Mouse (Mus musculus): ENCODE data around the gene Prkag2.

Prkag2 gene

GRCm38 (mm10) chr5:25047670-25048069 is 52.8 kb downstream of the Prkag2 start:
- no peak for DNase-seq (ENCODE audit: low spot score)

GRCm38 (mm10) chr5:25046762-25047161 is 53.7 kb downstream of the Prkag2 start:
- DNase-seq (ENCODE audit: low spot score): no peak

DNA sequence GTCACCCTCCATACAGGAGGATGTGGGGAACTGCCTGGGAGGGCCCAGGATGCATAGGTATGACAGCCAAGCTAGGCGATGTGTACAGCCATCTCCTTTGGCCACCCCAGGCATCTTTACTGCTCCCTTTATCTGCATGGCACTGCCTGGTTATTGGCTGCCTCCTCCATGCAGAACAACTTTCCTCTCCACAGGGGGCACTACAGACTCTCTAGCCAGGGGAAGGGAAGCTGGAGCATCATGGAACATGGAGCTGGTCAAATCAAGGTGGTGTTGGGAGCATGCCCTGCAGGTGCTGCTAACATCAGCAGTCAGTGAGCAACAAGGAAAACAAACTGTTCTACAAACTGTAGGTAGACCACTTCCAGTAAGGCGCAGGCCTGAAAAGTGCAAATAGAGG is 56.4 kb downstream of the Prkag2 start:
- no peak for DNase-seq (ENCODE audit: low spot score)

DNA sequence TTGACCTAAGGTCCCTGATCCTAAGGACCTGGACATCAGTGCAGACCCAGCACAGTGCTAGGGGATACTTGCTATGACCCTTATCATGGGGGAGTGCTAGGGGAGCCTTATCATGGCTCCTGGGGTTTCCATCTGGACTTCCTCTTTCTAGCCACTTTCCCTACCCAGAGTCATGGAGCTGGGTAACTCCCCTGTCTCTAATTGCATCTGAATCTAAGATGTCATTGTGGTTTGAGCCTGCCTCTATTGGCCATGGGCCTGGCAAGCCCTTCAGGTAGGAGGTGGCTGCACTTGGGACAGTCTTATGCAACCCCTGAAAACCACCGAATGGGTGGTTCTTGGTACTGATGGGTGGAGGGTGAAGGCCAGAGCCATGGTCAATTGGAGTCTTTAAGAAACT is 58.5 kb downstream of the Prkag2 start:
- DNase-seq (ENCODE audit: low spot score): no peak

DNA sequence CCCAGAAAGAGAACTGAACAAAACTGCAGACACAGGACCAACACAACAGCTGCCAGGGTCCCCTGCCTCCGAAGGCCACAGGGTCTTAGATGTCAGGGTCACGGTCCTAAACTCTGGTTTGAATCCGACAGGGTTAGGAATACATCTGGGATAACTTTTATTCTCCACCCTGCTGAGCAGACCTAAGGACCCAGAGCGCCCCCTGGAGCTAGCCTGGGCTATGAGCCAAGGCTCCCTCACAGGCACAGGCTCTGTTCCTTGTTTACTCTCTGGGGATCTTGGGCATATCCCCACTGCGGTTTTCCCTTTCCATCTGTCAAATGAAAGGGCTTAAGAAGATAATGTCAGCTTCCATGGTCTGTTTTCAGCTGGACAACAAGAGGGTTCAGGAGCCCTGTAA is 59.1 kb downstream of the Prkag2 start:
- DNase-seq (ENCODE audit: low spot score): no peak

DNA sequence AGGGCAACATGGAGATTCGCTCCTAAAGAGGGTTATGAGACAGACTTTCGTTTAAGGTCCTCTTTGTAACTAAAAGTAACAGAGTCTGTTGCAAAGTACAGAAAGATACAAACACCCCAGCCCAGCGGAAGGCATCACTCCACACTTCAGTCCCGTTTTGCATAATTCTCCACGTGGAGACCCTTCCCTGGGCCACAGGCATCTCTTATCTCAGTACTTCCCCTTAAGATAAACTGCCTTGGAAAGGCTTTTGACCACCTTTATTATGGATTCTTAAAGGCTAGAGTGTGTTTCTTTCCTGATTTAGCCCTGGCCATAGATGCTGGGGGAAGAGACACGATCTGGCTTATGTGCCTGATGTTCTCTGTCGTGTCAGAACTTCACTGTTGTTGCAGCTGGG is 59.5 kb downstream of the Prkag2 start:
- no peak for DNase-seq (ENCODE audit: low spot score)

- no peak for DNase-seq (ENCODE audit: low spot score)
These were observed 61.6 kb downstream of the Prkag2 start for GRCm38 (mm10) chr5:25038827-25039226.

- DNase-seq (ENCODE audit: low spot score): no peak
These were observed 65.1 kb downstream of the Prkag2 start for GRCm38 (mm10) chr5:25035391-25035790.

DNA sequence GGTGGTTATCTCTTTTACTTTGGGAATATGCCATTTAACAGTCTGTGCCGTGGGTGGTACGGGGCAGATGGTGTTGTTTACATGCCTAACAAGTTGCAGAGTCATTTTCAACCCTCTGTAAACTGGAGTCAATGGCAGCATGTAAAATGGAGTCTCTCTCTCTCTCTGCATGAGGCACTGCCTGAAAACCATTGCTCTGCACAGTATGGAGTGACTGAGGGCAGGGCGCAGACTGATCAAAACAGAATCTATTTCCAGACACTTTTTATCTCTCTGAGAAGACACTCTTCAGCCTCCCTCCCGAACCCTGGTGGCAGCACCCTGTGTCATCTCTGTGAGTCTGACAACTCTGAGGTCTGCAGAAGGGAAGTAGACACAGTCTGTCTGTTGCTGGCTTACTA is 69.0 kb downstream of the Prkag2 start:
- DNase-seq (ENCODE audit: low spot score): no peak

DNA sequence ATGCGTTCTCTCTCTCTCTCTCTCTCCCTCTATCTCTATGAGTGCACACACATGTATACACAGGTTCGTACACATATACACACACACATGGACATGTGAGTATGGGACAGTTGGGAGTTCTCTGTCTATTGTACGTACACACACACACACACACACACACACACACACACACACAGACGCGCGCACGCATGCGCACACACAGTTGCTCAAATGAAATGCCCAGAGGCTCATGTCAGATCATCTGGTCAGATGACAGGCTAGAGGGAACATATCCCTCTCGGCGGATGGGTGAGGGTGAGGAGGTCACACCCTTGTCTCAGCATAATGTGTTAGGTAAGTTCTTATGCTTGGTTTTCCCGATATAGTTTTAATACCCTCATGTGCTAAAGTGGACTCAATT is 69.4 kb downstream of the Prkag2 start:
- no peak for DNase-seq (ENCODE audit: low spot score)

DNA sequence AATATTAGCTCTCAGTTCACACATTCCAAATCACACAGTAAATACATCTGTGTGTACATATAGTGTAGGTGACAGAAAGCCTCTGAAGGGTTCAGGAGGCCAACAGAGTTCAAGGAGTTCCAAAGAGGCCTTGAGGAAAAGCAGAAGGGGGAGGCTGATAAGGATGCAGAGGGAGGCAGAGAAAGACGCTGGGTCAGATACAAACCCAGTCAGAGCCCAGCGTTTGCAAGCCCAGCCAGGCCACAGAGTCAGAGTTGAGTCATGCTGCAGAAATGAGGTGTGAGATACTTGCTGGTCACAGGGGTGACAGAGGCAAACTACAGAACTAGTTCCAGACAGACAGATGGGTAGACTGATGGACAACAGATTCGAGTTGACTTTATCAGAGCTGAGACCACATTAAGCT is 70.2 kb downstream of the Prkag2 start:
- no peak for DNase-seq (ENCODE audit: low spot score)

DNA sequence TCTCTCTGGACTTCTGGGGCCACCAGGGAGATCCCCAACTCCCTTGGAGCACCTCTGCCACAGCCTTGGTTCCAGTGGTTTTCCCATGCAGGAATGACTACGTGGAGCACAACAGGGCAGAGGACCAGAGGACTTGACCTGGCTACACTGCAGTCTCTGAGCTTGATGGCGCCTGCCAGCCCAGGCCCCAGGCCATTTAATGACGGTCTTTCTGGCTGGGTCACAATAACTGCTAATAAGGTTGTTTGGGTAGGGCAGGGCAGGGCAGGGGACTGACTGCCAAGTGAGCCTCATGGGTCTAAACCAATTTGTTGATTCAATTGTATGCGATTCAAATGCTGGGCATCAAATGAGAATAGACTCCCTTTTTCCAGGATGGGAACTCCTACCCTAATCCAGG is 72.8 kb downstream of the Prkag2 start:
- no peak for DNase-seq (ENCODE audit: low spot score)

DNA sequence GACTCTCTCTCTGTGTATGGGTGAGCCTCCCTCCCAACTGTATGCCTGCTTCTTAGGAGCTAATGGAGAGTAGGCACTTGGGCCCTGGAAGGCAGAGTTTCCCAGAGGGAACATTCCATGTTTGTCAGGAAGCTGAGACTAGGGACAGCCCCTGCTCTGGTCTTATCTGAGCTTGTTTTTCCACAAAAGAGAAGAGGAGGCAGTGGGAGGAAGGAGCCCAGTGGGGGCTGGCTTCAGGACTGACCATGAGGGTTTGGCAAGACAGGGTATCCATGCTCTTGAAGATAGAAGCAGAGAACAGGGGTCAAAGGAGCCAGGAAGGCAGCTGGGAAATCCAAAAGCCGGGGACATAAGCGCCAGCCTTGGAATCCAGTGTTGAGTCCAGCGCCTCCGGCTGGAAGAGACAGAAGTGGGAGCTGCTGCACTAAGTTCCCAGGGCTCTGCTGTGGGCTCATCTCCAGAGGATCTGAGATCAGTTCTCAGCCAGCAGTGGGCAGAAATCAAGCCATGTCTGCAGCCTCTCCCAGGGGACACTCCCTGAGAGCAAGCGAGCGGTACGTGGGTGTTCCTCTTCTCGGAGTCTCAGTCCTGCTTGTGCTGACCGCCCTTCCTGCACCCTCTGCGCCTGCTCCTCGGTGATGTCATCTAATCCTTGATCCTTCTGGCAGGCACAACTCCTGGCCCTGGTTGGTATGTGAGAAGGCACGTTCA is 75.0 kb downstream of the Prkag2 start:
- peak; percentile 34 for DNase-seq (ENCODE audit: low spot score)

DNA sequence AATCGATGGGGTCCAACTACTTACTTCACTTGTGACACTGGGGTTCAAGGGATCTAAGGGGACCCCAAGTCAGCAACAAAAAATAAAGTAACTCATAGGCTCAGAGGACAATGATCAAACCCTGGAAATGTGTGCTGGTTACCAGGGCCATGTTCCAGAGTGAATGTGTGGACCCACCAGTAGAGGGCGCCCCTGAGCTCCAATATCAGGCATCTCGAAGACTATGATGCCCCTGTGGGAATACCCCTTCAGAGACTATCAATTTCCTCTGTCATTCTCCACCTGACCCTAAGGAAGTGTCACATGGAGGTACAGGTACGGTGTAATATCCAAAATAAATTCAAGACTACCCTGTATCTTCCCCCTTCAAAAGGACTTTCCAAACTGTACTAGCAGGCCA is 77.5 kb downstream of the Prkag2 start:
- DNase-seq (ENCODE audit: low spot score): peak; percentile 57

DNA sequence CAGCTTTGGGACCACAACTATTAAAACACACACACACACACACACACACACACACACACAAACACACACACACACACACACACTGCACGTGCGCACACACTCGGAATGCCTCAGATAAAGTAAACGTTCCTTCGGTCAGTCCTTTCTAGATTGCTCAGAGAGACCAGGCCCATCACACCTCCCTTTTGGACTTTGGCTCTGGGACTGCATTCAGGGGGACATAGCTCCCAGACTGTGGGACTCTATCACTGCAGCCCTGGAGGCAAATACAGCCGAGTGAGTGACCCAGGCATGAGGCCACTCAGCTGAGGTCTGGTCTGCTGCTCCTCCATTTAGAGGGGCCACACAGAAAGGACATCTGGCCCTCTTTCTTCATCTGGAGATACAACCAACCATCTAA is 81.2 kb downstream of the Prkag2 start:
- no peak for DNase-seq (ENCODE audit: low spot score)

DNA sequence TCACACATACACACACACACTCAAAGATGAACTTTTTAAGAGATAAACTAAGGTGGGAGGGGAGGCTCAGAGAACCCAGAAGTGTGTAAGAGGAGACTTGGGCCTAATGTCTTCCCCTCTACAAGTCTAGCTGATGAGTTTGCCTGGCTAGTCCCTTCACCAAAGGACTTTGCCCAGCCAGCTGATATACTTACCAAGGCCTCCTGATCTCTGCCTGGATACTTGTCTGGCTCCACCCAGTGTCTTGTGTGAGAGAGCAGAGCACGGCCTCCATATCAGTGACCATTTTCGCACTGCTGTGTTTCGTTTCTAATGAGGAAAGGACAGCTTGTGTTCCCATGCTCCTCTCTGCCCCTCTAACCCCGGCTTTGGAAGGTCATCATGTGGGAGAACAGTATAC is 88.3 kb downstream of the Prkag2 start:
- no peak for DNase-seq (ENCODE audit: low spot score)

GRCm38 (mm10) chr5:25011019-25011485 is 89.4 kb downstream of the Prkag2 start:
- peak; percentile 83 for DNase-seq (ENCODE audit: low spot score)

GRCm38 (mm10) chr5:25010438-25010892 is 90.0 kb downstream of the Prkag2 start:
- DNase-seq (ENCODE audit: low spot score): peak; percentile 90

DNA sequence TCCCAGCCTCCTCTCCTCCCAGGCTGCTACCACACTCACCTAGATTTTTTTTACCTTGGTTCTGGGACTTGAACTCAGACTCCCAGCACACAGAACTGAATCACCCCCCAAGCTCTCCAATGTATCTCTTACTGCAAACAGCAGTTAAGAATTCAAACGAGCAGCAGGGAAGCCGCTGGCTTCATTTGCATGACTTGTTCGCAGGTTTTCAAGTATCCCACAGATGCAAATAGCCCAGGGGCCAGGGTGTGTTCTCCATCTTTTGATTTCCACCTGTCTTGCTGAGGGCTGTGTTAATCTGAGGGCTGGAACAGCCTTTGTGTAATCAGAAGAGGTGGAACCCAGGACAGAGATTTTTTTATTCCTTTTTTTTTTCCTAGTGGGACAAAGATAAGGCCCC is 90.7 kb downstream of the Prkag2 start:
- DNase-seq (ENCODE audit: low spot score): no peak

DNA sequence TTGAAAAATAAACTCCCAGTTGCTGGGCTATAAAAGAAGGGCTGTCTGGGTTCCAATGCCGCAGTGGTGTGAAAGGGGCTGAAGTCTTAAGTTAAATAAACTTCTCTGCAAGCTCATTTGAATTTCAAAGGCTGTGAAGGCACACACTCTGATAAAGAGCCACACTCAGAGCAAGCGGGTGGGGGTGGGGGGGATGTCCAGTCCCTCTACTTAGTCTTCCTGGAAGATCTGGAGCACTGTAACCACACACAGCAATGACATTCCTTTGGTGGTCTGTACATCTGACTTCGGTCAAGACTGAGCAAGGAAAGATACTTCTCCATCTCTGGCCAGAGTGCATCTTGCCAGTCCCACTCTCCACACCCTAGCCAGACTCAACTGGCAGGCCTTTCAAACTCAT is 91.5 kb downstream of the Prkag2 start:
- no peak for DNase-seq (ENCODE audit: low spot score)

GRCm38 (mm10) chr5:25006848-25007247 is 93.6 kb downstream of the Prkag2 start:
- peak; percentile 87 for DNase-seq (ENCODE audit: low spot score)

DNA sequence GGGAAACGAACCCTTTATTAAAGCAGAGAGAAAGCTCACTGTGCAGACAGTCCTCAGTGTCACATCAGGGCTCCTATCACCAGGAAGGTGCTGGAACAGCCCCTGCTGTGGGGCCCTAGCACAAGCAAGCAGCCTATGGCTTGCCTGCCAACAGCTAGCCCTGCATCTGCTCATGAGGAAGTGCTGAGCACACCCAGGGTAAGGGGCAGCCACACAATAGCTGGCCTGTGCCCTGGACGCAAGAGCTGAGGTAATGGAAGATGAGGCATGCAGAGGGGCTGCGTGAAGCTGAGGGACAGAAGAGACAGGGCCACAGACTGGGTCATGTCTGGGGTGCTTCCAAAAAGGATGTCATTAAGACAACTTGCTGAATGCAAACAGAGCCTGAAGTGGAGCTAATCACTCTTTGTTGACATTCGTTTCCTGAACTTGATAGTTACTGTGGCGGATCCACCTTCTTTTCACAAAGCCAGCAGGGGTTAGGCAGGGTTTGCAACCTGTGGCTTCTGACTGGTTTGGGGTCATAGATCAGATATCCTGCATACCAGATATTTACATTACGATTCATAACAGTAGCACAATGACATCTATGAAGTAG is 94.8 kb downstream of the Prkag2 start:
- no peak for DNase-seq (ENCODE audit: low spot score)

GRCm38 (mm10) chr5:25001391-25001794 is 99.0 kb downstream of the Prkag2 start:
- no peak for DNase-seq (ENCODE audit: low spot score)

DNA sequence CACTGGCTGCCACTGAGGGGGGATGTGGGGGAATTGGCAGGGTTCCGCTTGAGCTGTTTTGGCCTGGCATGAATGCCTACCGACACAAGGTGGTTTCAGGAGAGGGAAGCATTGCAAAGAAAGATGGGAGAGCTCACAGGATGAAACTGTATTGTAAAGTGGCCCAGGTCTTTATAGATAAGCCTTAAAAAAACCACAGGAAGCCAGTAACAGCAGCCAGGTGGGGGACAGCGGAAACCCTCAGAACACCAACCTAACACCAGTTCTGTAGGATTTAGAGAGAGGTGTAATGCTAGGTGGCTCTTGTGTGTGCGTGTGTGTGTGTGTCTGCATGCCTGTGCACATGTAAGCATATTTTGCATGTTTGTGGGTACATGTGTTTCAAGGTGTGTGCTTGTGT is 101.1 kb downstream of the Prkag2 start:
- no peak for DNase-seq (ENCODE audit: low spot score)

Measured in urinary bladder, postnatal 25 days (tissue).